Mouse (Mus musculus) MEL (cell line): ENCODE measurements around the gene Egfl7. TPM values are rescaled to one million over a fixed set of nuclear protein-coding genes. Genes with fewer than 3 reads are reported as not detected.

Experiments used
- DNase-seq: peaks from one replicate; pipeline ENCODE4 v3.0.0; 2011; ENCODE audit warnings: low read depth, low spot score
- H3K27ac ChIP-seq: 2 replicates; pipeline ENCODE4 v1.5.1; 2012; ENCODE audit warnings: low read depth, mild to moderate bottlenecking, control low read depth, low read length, moderate library complexity; ENCODE audit not compliant: control insufficient read depth
- H3K27me3 ChIP-seq, 2 experiments: fragments of 150-350 bp in 1 of 2; sonication (generic) in 1 of 2; 2 replicates each; pipeline ENCODE4 v1.6.1; 2012; ENCODE audit warnings: low read length in 2 of 2, mild to moderate bottlenecking in 2 of 2, improper control_type of control experiment in 1 of 2, moderate library complexity in 1 of 2; ENCODE audit not compliant: insufficient read depth in 2 of 2, control insufficient read depth in 1 of 2
- H3K36me3 ChIP-seq, 2 experiments: 2 replicates each; pipeline ENCODE4 v1.6.1; 2012 to 2014; ENCODE audit warnings: low read length in 2 of 2, improper control_type of control experiment in 1 of 2, inconsistent platforms in 1 of 2, mild to moderate bottlenecking in 1 of 2; ENCODE audit not compliant: insufficient read depth in 2 of 2, control insufficient read depth in 1 of 2
- H3K4me1 ChIP-seq, 2 experiments: fragments of 150-350 bp in 1 of 2; sonication (generic) in 1 of 2; 2 replicates each; pipeline ENCODE4 v1.6.1; 2012; ENCODE audit warnings: low read length in 2 of 2, improper control_type of control experiment in 1 of 2, mild to moderate bottlenecking in 1 of 2; ENCODE audit not compliant: insufficient read depth in 2 of 2, control insufficient read depth in 1 of 2
- H3K4me3 ChIP-seq, 2 experiments: fragments of 150-350 bp in 1 of 2; sonication (generic) in 1 of 2; 2 replicates each; pipeline ENCODE4 v1.5.1; 2012; ENCODE audit warnings: low read depth in 2 of 2, low read length in 2 of 2, mild to moderate bottlenecking in 2 of 2, moderate library complexity in 2 of 2, control low read depth in 1 of 2, improper control_type of control experiment in 1 of 2; ENCODE audit not compliant: control insufficient read depth in 1 of 2, insufficient read depth in 1 of 2
- H3K79me2 ChIP-seq: 2 replicates; pipeline ENCODE4 v1.6.1; 2012; ENCODE audit warnings: mild to moderate bottlenecking, low read length, moderate library complexity; ENCODE audit not compliant: control insufficient read depth, poor library complexity, insufficient read depth
- H3K9ac ChIP-seq: 2 replicates; pipeline ENCODE4 v1.6.1; 2012; ENCODE audit warnings: low read depth, mild to moderate bottlenecking, control low read depth, low read length, moderate library complexity; ENCODE audit not compliant: control insufficient read depth, poor library complexity, severe bottlenecking
- H3K9me3 ChIP-seq: fragments of 150-350 bp; sonication (generic); replicated peaks from 2 replicates; pipeline ENCODE4 v1.6.1; 2012; ENCODE audit warnings: mild to moderate bottlenecking, low read length, improper control_type of control experiment, moderate library complexity; ENCODE audit not compliant: insufficient read depth
- BHLHE40 ChIP-seq: IDR thresholded peaks from 2 replicates; pipeline ENCODE4 v1.6.1; 2012; ENCODE audit warnings: low read depth, mild to moderate bottlenecking, inconsistent platforms, low read length, improper control_type of control experiment, borderline replicate concordance
- E2F4 ChIP-seq: IDR thresholded peaks from 2 replicates; pipeline ENCODE4 v1.6.1; 2011; ENCODE audit warnings: low read depth, low read length, improper control_type of control experiment, borderline replicate concordance
- EP300 ChIP-seq, 2 experiments: IDR thresholded peaks; 2 replicates each; pipeline ENCODE4 v1.6.1; 2011; ENCODE audit warnings: improper control_type of control experiment in 2 of 2, low read length in 2 of 2, low read depth in 1 of 2, mild to moderate bottlenecking in 1 of 2
- ETS1 ChIP-seq: IDR thresholded peaks from 2 replicates; pipeline ENCODE4 v1.6.1; 2012; ENCODE audit warnings: low read depth, mild to moderate bottlenecking, inconsistent platforms, low read length, improper control_type of control experiment, moderate library complexity
- GATA1 ChIP-seq: IDR thresholded peaks from 2 replicates; pipeline ENCODE4 v1.6.1; 2011; ENCODE audit warnings: low read depth, low read length, improper control_type of control experiment
- HCFC1 ChIP-seq: IDR thresholded peaks from 2 replicates; pipeline ENCODE4 v1.6.1; 2012; ENCODE audit warnings: low read depth, mild to moderate bottlenecking, inconsistent platforms, low read length, improper control_type of control experiment, moderate library complexity
- MAX ChIP-seq: IDR thresholded peaks from 2 replicates; pipeline ENCODE4 v1.6.1; 2011; ENCODE audit warnings: low read length, improper control_type of control experiment
- MXI1 ChIP-seq: IDR thresholded peaks from 2 replicates; pipeline ENCODE4 v1.6.1; 2011; ENCODE audit warnings: mild to moderate bottlenecking, low read depth, low read length, improper control_type of control experiment
- MYC ChIP-seq: IDR thresholded peaks from 2 replicates; pipeline ENCODE4 v1.6.1; 2011; ENCODE audit warnings: low read depth, mild to moderate bottlenecking, low read length, improper control_type of control experiment, moderate library complexity
- NELFE ChIP-seq: IDR thresholded peaks from 2 replicates; pipeline ENCODE4 v1.6.1; 2011; ENCODE audit warnings: low read depth, low read length, improper control_type of control experiment
- NRF1 ChIP-seq: IDR thresholded peaks from 2 replicates; pipeline ENCODE4 v1.6.1; 2014; ENCODE audit warnings: low read depth, mild to moderate bottlenecking, inconsistent platforms, low read length, improper control_type of control experiment, moderate library complexity; ENCODE audit not compliant: poor library complexity, insufficient read depth, severe bottlenecking
- POLR2A ChIP-seq, 2 experiments: IDR thresholded peaks; 2 replicates each; pipeline ENCODE4 v1.6.1; 2011 to 2012; ENCODE audit warnings: low read length in 2 of 2, mild to moderate bottlenecking in 2 of 2, control low read depth in 1 of 2, improper control_type of control experiment in 1 of 2, low read depth in 1 of 2, moderate library complexity in 1 of 2; ENCODE audit not compliant: control insufficient read depth in 1 of 2, insufficient read depth in 1 of 2, poor library complexity in 1 of 2
- POLR2AphosphoS2 ChIP-seq: IDR thresholded peaks from 2 replicates; pipeline ENCODE4 v1.6.1; 2011; ENCODE audit warnings: low read length, improper control_type of control experiment
- RAD21 ChIP-seq: IDR thresholded peaks from 2 replicates; pipeline ENCODE4 v1.6.1; 2011; ENCODE audit warnings: mild to moderate bottlenecking, low read depth, low read length, improper control_type of control experiment
- RCOR1 ChIP-seq: IDR thresholded peaks from 2 replicates; pipeline ENCODE4 v1.6.1; 2012; ENCODE audit warnings: low read depth, mild to moderate bottlenecking, inconsistent platforms, low read length, improper control_type of control experiment
- SIN3A ChIP-seq: IDR thresholded peaks from 2 replicates; pipeline ENCODE4 v1.6.1; 2012; ENCODE audit warnings: low read length, improper control_type of control experiment, inconsistent platforms
- TAL1 ChIP-seq: IDR thresholded peaks from 2 replicates; pipeline ENCODE4 v1.6.1; 2012; ENCODE audit warnings: mild to moderate bottlenecking, inconsistent platforms, low read length, moderate library complexity, mixed read lengths
- TCF12 ChIP-seq: IDR thresholded peaks from 2 replicates; pipeline ENCODE4 v1.6.1; 2014; ENCODE audit warnings: low read depth, mild to moderate bottlenecking, inconsistent platforms, low read length, improper control_type of control experiment, moderate library complexity
- UBTF ChIP-seq: IDR thresholded peaks from 2 replicates; pipeline ENCODE4 v1.6.1; 2012; ENCODE audit warnings: low read depth, mild to moderate bottlenecking, inconsistent platforms, low read length, improper control_type of control experiment, moderate library complexity, borderline replicate concordance; ENCODE audit not compliant: insufficient read depth
- ZC3H11A ChIP-seq: IDR thresholded peaks from 2 replicates; pipeline ENCODE4 v1.6.1; 2012; ENCODE audit warnings: low read depth, mild to moderate bottlenecking, inconsistent platforms, low read length, improper control_type of control experiment
- polyA plus RNA-seq, 2 experiments: library from polyadenylated mRNA; stranded (reverse) in 1 of 2; unstranded in 1 of 2; fragments of >175 nt in 1 of 2; fragments of >200 nt in 1 of 2; gene quantifications; 2 replicates each; pipeline versions ENCODE4 v1.2.1 to v1.2.4; 2012; ENCODE audit warnings: low replicate concordance in 2 of 2, low read depth in 1 of 2; ENCODE audit not compliant: insufficient read length in 2 of 2, insufficient read depth in 1 of 2, missing spikeins in 1 of 2
- total RNA-seq: library from RNA; depleted of rRNA; stranded (reverse); fragments of 300-350 nt; gene quantifications from 2 replicates; pipeline ENCODE4 v1.2.3, GENCODE M21; 2012; rRNA removed

Gene Egfl7
- total RNA-seq (73.9 and 95.4 TPM in 2 replicates), polyA plus RNA-seq (100 to 1,000 TPM in 1 of 2 experiments, not detected in 1; 125 TPM)

DNA sequence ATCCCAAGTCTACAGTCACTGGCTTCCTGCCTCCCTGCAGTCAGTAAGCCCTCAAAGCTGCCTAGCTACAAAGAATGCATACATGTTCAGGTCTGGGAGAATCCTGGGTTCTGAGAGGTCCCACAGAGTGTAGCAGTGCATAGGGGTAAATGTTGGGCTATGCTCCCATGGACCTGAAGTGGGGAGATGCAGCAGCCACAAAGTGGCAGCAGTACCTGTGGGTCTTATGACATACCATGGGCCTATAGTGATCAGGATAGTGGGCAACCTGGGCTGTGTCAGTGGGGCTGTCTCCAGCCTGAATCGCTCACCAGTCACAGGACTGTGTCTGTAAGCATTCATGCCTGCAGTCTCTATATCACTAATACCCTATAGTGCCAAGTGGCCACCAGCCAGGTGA is at the start of gene Egfl7:
Gene Egfl7 (plus strand): TSS at position 301 of the 400 bp plus-strand sequence.
- Histone ChIP-seq H3K27ac (no peak within 1 kb of the TSS), H3K4me3 (no peak within 1 kb of the TSS), H3K27me3 (no peaks in the 10 kb centered on the region), H3K36me3 (peaks cover 0 to 23% of the 10 kb centered on the region in 2 experiments; a peak in 2 of 4 replicates), H3K9me3 (no peaks in the 10 kb centered on the region), H3K4me1 (peaks cover 19 to 46% of the 10 kb centered on the region in 2 experiments), H3K79me2 (peaks cover 2% of the 10 kb centered on the region; the same call in 1 of the 2 replicates), H3K9ac (no peak within 1 kb of the TSS)
- no peak for DNase-seq
- TF ChIP-seq RAD21 (no peak), TCF12 (no peak), POLR2AphosphoS2 (no peak), TAL1 (no peak), HCFC1 (no peak), BHLHE40 (no peak), GATA1 (no peak), MAX (no peak), MYC (no peak), NELFE (no peak), EP300 (IDR thresholded peaks at IDR 0.05; ENCODE audit: low read depth in 1 of 2, low read length in 2 of 2) (no peak), RCOR1 (no peak)

DNA sequence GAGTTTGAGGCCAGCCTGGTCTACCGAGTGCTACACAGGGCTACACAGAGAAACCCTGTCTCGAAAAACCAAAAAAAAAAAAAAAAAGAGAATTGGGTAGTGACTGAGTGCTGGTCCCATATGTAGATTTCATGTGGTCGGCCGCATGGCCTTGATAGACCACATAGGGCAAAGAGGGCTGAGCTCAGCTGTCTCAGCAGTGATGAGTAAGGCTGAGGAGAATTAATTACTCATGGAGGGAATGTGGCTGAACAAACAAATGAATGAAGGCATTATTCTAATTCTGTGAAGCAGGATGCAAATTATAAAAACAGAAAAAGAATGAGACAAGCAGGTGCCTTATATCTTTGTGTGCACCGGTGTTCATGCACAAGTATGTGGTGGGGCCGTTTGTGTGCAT is 48.0 kb upstream of the Egfl7 start:
- Histone ChIP-seq H3K9ac (no peak overlapping the region), H3K27ac (no peak overlapping the region), H3K9me3 (no peaks in the 10 kb centered on the region), H3K4me1 (no peaks in the 10 kb centered on the region), H3K4me3 (no peak overlapping the region), H3K36me3 (no peaks in the 10 kb centered on the region), H3K27me3 (no peaks in the 10 kb centered on the region; a peak in 3 of 4 replicates), H3K79me2 (no peaks in the 10 kb centered on the region)
- TF ChIP-seq MXI1 (no peak), NRF1 (no peak), SIN3A (no peak), ETS1 (no peak), UBTF (no peak), E2F4 (no peak), BHLHE40 (no peak), HCFC1 (no peak), ZC3H11A (no peak), POLR2A (IDR thresholded peaks at IDR 0.05; ENCODE audit: control insufficient read depth in 1 of 2, insufficient read depth in 1 of 2, low read depth in 1 of 2, low read length in 2 of 2, poor library complexity in 1 of 2) (no peak)
- no peak for DNase-seq
